Mouse (Mus musculus) liver, adult (tissue): ENCODE measurements around the gene Xpnpep1.

Experiments used
- GATA4 ChIP-seq: IDR thresholded peaks from 2 replicates; pipeline ENCODE4 v1.6.1; 2014; ENCODE audit warnings: mild to moderate bottlenecking, low read length; ENCODE audit not compliant: insufficient replicate concordance

Gene Xpnpep1

DNA sequence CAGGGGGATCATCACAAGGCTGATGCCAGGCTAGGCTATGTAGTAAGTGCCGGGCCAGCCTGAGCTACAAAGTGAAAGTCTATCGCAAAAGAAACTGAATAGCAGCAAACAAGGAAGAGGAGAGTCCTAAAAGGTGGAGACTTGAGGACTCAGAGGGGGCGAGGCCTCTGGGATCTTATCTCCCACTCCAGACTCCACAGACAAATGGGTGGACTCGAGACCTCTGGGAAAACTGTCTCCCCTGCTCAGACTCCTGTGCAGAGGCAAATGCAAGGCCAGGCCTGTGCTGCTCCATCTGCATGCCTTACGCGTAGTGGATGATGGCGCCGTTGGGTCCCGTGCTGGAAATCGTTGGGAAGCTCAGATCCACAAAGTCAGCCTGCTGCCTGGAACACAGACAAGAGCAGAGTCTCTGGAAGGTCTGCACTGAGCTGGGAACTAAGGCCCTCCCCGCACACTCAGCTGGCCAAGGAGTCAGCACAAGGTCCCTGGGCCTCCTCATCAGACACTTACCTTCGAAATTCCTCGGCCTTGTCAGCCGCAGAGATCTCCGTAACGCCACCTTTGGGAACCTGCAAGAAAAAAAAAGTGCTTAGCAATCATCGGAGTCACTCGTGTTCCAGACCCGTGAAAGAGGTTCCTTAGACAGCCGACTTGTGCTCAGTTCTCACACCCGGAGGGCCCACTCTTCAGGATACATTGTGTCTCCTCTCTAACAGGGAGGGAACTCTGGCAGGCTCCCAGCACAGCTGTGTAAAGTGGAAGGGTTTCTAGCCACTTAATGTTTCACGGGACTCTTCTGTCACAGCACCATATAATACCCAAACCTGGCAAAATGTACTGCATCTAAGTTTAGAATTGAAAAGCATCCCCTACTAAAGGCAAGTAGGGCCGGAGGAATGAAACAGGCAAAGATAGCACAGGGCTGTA, 37.6 kb downstream of the Xpnpep1 start:
- TF ChIP-seq GATA4: no peak

DNA sequence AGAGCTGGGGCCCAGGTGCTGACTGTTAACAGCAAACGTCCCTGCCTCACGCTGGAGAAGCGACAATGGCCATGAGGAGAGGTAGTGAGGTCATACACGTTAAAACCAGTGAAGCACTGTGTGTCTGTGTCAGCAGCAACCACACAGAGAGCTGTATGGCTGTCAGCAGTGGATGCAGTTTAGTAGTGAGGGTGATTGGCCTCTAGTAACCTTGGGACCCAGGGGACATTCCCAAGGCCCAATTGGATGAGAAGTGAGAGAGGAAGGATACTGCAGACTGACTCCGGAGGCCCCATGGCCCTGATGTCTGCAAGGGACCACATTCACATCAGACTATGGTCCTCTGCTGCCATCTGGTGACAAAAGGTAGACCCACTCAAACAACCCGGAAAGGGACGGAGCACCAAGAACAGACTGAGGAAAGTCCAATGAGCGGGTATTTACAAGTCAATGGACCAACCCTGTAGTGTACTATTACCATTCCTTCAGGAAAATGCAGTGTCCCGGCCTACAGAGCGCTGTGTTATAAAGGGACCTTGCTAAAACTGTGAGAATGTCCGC, 47.1 kb downstream of the Xpnpep1 start:
- no peak for TF ChIP-seq GATA4

GRCm38 (mm10) chr19:52991924-52992323, 48.1 kb downstream of the Xpnpep1 start:
- no peak for TF ChIP-seq GATA4

- TF ChIP-seq GATA4: no peak
Measured at GRCm38 (mm10) chr19:52979020-52979711, 60.8 kb downstream of the Xpnpep1 start.

DNA sequence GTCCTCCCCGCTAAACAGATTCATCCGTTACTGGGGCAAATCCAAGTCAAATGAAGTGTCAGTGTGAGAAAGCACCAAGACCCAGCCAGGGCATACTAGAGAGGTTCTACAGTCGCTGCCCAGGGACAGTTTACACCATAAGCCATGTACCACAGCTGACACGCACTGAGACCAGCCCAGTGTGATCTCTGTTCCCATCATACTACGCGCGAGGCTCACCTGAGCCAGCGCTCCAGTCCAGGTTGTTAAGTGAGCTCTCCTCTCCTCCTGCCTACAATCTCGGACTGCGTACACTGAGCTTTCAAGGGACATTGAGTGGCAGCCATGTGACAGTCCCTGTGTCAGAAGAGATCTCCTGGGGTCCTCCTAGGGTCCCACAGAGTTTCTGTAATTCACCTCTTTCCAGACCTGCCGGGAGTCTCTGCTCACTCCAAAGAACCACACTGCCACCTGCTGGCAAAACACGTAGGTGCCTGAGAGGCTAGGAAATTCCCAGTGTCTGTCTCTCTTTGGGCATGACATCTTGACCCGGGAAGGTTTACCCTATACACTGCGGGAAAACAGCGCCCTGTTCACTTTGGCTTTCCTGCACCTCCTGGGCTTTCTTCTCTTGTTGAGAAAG, 64.3 kb downstream of the Xpnpep1 start:
- no peak for TF ChIP-seq GATA4

GRCm38 (mm10) chr19:52966339-52966738, 73.7 kb downstream of the Xpnpep1 start:
- TF ChIP-seq GATA4: no peak

GRCm38 (mm10) chr19:52962745-52963144, 77.3 kb downstream of the Xpnpep1 start:
- no peak for TF ChIP-seq GATA4

DNA sequence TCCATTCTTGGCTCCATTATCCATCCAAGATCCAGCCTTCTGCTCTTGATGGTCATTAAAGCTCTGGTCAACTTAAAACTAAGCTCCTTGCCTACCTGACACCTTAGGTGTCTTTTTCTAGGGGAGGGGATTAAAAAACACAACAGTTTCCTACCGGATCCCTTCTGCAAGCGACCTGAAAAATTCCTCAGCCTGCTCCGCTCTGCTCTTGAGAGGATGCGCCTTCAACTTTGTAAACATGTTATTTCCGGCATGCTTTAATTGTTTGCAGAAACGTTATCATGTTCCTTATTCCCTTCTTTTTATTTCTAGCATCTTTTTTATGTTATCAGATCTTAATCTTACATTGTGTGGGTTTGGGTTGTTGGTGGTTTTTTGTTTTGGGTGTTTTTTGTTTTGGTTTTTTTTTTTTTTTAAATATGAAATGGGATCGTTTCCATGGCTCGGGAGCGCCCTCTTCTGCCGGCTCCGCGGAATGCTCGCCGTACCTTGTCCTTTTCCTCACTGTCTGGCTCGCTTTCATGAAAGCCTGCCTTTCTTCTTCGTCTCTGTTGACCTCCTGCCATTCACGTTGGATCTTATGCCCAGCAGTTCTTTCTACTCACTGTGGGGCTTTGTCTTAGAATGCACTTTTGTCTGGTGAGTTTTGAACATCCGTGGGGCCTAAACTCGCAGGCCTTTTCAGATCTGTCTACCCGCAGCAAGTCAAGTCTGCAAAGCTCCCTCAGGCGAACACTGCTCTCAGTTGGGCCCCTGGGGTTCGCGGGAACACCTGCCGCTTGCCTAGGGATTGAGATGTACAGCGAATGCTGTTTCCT, 117.1 kb downstream of the Xpnpep1 start:
- TF ChIP-seq GATA4: no peak

- no peak for TF ChIP-seq GATA4
Measured at GRCm38 (mm10) chr19:52904182-52904581, 135.8 kb downstream of the Xpnpep1 start.

- TF ChIP-seq GATA4: no peak
Measured at GRCm38 (mm10) chr19:52891807-52892442, 148.1 kb downstream of the Xpnpep1 start.
